Mouse (Mus musculus) ES-E14 (cell line): ENCODE measurements at regions not wholly inside any gene's neighbourhood (a gene's known extent, or its start where the extent isn't known, plus 50 kb on each side); places are given as distances from the start of the nearest gene placed in this dataset.

ENCODE experiments used
- DNase-seq: peaks from one replicate; pipeline ENCODE4 v3.0.0-alpha.2; 2013; ENCODE audit warnings: low read depth, low spot score
- H3K27ac ChIP-seq: 2 replicates; pipeline ENCODE4 v1.5.1; 2012; ENCODE audit warnings: low read depth, mild to moderate bottlenecking, low read length, moderate library complexity, mixed read lengths; ENCODE audit not compliant: poor library complexity, insufficient read depth, severe bottlenecking
- H3K36me3 ChIP-seq: 2 replicates; pipeline ENCODE4 v1.6.1; 2012; ENCODE audit warnings: mild to moderate bottlenecking, low read length, moderate library complexity, mixed read lengths; ENCODE audit not compliant: control insufficient read depth, poor library complexity, insufficient read depth, severe bottlenecking
- H3K4me1 ChIP-seq, 2 experiments: fragments of 150-350 bp in 1 of 2; sonication (generic) in 1 of 2; 2 replicates each; pipeline ENCODE4 v1.6.1; 2012; ENCODE audit warnings: low read length in 2 of 2, mild to moderate bottlenecking in 1 of 2, mixed read lengths in 1 of 2; ENCODE audit not compliant: control insufficient read depth in 2 of 2, insufficient read depth in 2 of 2, poor library complexity in 1 of 2
- H3K4me3 ChIP-seq, 2 experiments: fragments of 150-350 bp in 1 of 2; sonication (generic) in 1 of 2; 2 replicates each; pipeline ENCODE4 v1.5.1; 2012; ENCODE audit warnings: low read length in 2 of 2, low read depth in 1 of 2, mild to moderate bottlenecking in 1 of 2, mixed read lengths in 1 of 2; ENCODE audit not compliant: insufficient read depth in 1 of 2, poor library complexity in 1 of 2, severe bottlenecking in 1 of 2
- H3K9ac ChIP-seq: 2 replicates; pipeline ENCODE4 v1.6.1; 2012; ENCODE audit warnings: low read depth, mild to moderate bottlenecking, low read length, mixed read lengths; ENCODE audit not compliant: poor library complexity, insufficient read depth, severe bottlenecking
- H3K9me3 ChIP-seq: fragments of 150-350 bp; sonication (generic); 2 replicates; pipeline ENCODE4 v1.6.1; 2012; ENCODE audit warnings: low read depth, mild to moderate bottlenecking, low read length; ENCODE audit not compliant: control insufficient read depth, insufficient read depth
- CHD2 ChIP-seq: IDR thresholded peaks from 2 replicates; pipeline ENCODE4 v1.6.1; 2014; ENCODE audit warnings: mild to moderate bottlenecking, low read depth, low read length, inconsistent platforms
- HCFC1 ChIP-seq: IDR thresholded peaks from 2 replicates; pipeline ENCODE4 v1.6.1; 2012; ENCODE audit warnings: low read length, inconsistent platforms, borderline replicate concordance; ENCODE audit not compliant: insufficient read depth
- MAFK ChIP-seq: IDR thresholded peaks from 2 replicates; pipeline ENCODE4 v1.6.1; 2014; ENCODE audit warnings: mild to moderate bottlenecking, low read depth, low read length, inconsistent platforms; ENCODE audit not compliant: insufficient read depth
- ZC3H11A ChIP-seq: IDR thresholded peaks from 2 replicates; pipeline ENCODE4 v1.6.1; 2012; ENCODE audit warnings: low read depth, mild to moderate bottlenecking, inconsistent platforms, low read length, borderline replicate concordance
- ZNF384 ChIP-seq: IDR thresholded peaks from 2 replicates; pipeline ENCODE4 v1.6.1; 2012; ENCODE audit warnings: low read depth, low read length, inconsistent platforms
- in situ Hi-C, 2 experiments: fragments of 600-800 bp; cut with MboI; formaldehyde crosslinking; loops; one replicate each; pipeline ENCODE4 v1.15.1; 2025; ENCODE audit warnings: low sequenced_read_pairs in 2 of 2, inconsistent platforms in 1 of 2; ENCODE audit not compliant: unreplicated experiment in 2 of 2

DNA sequence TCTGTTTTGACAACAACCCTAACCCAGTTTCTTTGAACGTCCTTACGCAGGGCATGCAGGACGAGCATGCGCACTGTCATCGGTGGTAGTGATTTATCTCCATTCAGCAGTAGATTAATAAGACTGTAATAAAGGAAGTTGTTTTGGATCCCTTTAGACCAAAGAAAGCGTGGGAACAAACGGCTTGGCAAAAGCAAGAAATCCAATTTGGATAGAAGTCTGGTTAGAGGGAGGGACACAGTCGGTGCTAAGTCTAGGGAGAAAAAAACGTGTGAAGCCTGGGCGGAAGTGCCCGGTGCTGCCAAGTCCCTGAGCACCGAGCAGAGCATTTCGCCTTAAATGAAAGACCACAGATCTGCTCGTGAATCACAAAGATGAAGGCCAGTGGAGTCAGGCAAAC lies 57.4 kb upstream of the Gm6793 start:
- Histone ChIP-seq H3K36me3 (no peaks in the 10 kb centered on the region), H3K27ac (no peak overlapping the region), H3K9ac (no peak overlapping the region), H3K9me3 (no peaks in the 10 kb centered on the region), H3K4me1 (no peaks in the 10 kb centered on the region), H3K4me3 (no peak overlapping the region)
- TF ChIP-seq HCFC1: no peak
- TF ChIP-seq ZNF384: no peak
- TF ChIP-seq CHD2: no peak
- no peak for TF ChIP-seq MAFK
- in situ Hi-C loops: loop anchor here in 1 of 2 experiments (25.0 kb wide), 1 partner anchor 240 kb away; no protein-coding TSS in a partner anchor
- DNase-seq: no peak

GRCm38 (mm10) chr8:112070251-112070650 lies 55.4 kb upstream of the Gm6793 start:
- H3K36me3 ChIP-seq: no peaks in the 10 kb centered on the region
- DNase-seq: no peak
- no peaks in the 10 kb centered on the region for H3K4me1 ChIP-seq
- H3K9ac ChIP-seq: no peak overlapping the region
- no peak overlapping the region for H3K27ac ChIP-seq
- no peaks in the 10 kb centered on the region for H3K9me3 ChIP-seq
- TF ChIP-seq ZNF384 (no peak), MAFK (no peak), HCFC1 (no peak), ZC3H11A (no peak)
- H3K4me3 ChIP-seq: no peak overlapping the region
- in situ Hi-C loops: loop anchor here in 1 of 2 experiments (25.0 kb wide), 1 partner anchor 242 kb away; no protein-coding TSS in a partner anchor
